Mouse (Mus musculus) forebrain, embryonic 11.5 days (tissue): Measurements from ENCODE around the gene Slc25a22. TPM values are rescaled to one million over a fixed set of nuclear protein-coding genes. Genes with fewer than 3 reads are reported as not detected.

ENCODE experiments used
- ATAC-seq: fragments of 200-750 bp; cut with Nextera tagmentation; replicated peaks from 2 replicates; pipeline ENCODE4 v1.8.0; 2017; ENCODE audit warnings: moderate TSS enrichment; ENCODE audit not compliant: low FRiP score
- DNase-seq: peaks from one replicate; pipeline ENCODE4 v3.0.0-alpha.2; 2017; ENCODE audit warnings: low spot score
- H3K27ac ChIP-seq: fragments of 300-500 bp; sonication (generic); 2 replicates; pipeline ENCODE4 v1.5.1; 2014; ENCODE audit warnings: low read depth, low read length
- H3K27me3 ChIP-seq: fragments of 300-500 bp; sonication (generic); 2 replicates; pipeline ENCODE4 v1.6.1; 2014; ENCODE audit warnings: mild to moderate bottlenecking, low read length, mixed read lengths; ENCODE audit not compliant: control insufficient read depth, insufficient read depth
- H3K36me3 ChIP-seq: fragments of 300-500 bp; sonication (generic); 2 replicates; pipeline ENCODE4 v1.6.1; 2014; ENCODE audit warnings: mild to moderate bottlenecking, low read length, moderate library complexity, mixed read lengths; ENCODE audit not compliant: control insufficient read depth, insufficient read depth
- H3K4me1 ChIP-seq: fragments of 300-500 bp; sonication (generic); replicated peaks from 2 replicates; pipeline ENCODE4 v1.6.1; 2014; ENCODE audit warnings: low read length, mixed read lengths; ENCODE audit not compliant: control insufficient read depth, insufficient read depth
- H3K4me2 ChIP-seq: fragments of 300-500 bp; sonication (generic); 2 replicates; pipeline ENCODE4 v1.6.1; 2014; ENCODE audit warnings: low read depth, mild to moderate bottlenecking, low read length, moderate library complexity, mixed read lengths; ENCODE audit not compliant: severe bottlenecking
- H3K4me3 ChIP-seq: fragments of 300-500 bp; sonication (generic); 2 replicates; pipeline ENCODE4 v1.5.1; 2014; ENCODE audit warnings: low read depth, low read length
- H3K9ac ChIP-seq: fragments of 300-500 bp; sonication (generic); 2 replicates; pipeline ENCODE4 v1.6.1; 2014; ENCODE audit warnings: low read length
- H3K9me3 ChIP-seq: fragments of 300-500 bp; sonication (generic); 2 replicates; pipeline ENCODE4 v1.6.1; 2016; ENCODE audit warnings: low read length, mixed read lengths; ENCODE audit not compliant: control insufficient read depth
- WGBS: fragments of 180-500 bp; shearing (Covaris S2); extraction: QIAGEN DNeasy Blood & Tissue Kit; methylation state at CpG from one replicate; pipeline ENCODE4 v1.1.7; 2014; 5-methylcytosine and 5-hydroxymethylcytosine counted together
- polyA plus RNA-seq: library from polyadenylated mRNA; unstranded; fragments of >200 nt; fragmentation: Nextera tagmentation; extraction: Ambion mirVana; gene quantifications from 2 replicates; pipeline ENCODE4 v1.2.1, GENCODE M21; 2014

Gene Slc25a22
- polyA plus RNA-seq, 1 experiment from 2014 or later = 46.0 TPM

GRCm38 (mm10) chr7:141392552-141393222, 45.0 kb downstream of the Slc25a22 start:
- peaks cover 5% of the 10 kb centered on the region; the same call in 1 of the 2 replicates for H3K4me1 ChIP-seq
- 17% methylated on average over 9 of the region's 9 CpGs for WGBS

DNA sequence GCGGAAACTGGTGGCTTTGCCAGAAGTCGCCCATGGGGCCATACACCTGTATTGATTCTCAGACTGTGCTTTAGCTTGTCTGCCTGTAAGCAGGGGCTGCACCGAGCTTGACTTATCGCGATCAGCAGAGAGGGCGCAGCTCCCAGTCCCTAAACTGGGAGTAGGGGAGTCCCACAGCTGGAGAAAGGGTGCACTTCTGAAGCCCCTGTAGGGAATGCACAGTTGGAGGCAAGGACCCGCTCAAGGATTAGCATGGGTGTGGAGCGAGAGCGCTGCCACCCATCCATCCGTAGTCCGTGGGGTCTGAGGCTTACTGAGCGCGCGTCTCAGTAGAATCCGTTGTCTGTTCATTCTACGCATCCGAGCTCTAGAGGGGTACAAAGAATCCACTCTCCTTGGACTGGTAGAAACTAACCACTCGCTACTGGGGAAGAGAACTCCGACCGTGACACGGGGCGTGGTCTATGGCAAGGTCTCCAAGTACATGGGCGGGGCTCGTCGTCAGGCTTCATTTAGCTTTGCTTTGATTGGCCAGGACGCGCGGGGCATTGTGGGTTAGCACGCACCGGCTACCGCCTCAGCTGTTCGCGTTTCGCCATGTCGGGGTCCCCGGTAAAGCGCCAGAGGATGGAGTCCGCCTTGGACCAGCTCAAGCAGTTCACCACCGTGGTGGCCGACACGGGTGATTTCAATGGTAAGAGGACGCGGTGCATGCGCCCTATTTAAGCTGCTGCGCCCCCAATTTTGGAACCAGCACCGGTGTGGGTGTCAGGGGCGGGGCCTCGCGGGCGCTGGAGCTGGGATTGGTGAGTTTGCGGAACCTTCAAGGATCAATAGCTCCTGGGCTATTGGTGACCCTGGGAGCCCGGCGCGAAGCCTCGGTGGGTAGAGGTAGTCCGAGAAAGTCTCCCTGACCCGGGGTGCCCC, 45.8 kb downstream of the Slc25a22 start, which contains the start of gene Taldo1:
Gene Taldo1, plus strand, starts transcription at position 575 of the 927 bp plus-strand sequence.
- H3K27me3 ChIP-seq = no peaks in the 10 kb centered on the region
- H3K9ac ChIP-seq = peak within 1 kb of the TSS; percentile 74
- DNase-seq = peak; percentile 98
- H3K4me2 ChIP-seq = peak within 1 kb of the TSS; percentile 95
- no peaks in the 10 kb centered on the region for H3K9me3 ChIP-seq
- H3K4me3 ChIP-seq = peak within 1 kb of the TSS; percentile 59
- H3K4me1 ChIP-seq = peaks cover 5% of the 10 kb centered on the region; the same call in 1 of the 2 replicates
- ATAC-seq = peak; percentile 93
- WGBS = under 1% methylated on average over 57 of the region's 57 CpGs
- peak within 1 kb of the TSS; percentile 51 for H3K27ac ChIP-seq
- no peaks in the 10 kb centered on the region for H3K36me3 ChIP-seq

More at GRCm38 (mm10) chr7:141392552-141393222, 45.0 kb downstream of the Slc25a22 start:
- H3K4me3 ChIP-seq = peak overlapping the region; percentile 59
- DNase-seq (no peak), ATAC-seq (peak; percentile 6; the same call in 1 of the 2 replicates)
- H3K4me2 ChIP-seq = peak overlapping the region; percentile 95
- no peaks in the 10 kb centered on the region for H3K9me3 ChIP-seq
- H3K36me3 ChIP-seq = no peaks in the 10 kb centered on the region
- peak overlapping the region; percentile 74 for H3K9ac ChIP-seq
- H3K27ac ChIP-seq = peak overlapping the region; percentile 19
- H3K27me3 ChIP-seq = no peaks in the 10 kb centered on the region

DNA sequence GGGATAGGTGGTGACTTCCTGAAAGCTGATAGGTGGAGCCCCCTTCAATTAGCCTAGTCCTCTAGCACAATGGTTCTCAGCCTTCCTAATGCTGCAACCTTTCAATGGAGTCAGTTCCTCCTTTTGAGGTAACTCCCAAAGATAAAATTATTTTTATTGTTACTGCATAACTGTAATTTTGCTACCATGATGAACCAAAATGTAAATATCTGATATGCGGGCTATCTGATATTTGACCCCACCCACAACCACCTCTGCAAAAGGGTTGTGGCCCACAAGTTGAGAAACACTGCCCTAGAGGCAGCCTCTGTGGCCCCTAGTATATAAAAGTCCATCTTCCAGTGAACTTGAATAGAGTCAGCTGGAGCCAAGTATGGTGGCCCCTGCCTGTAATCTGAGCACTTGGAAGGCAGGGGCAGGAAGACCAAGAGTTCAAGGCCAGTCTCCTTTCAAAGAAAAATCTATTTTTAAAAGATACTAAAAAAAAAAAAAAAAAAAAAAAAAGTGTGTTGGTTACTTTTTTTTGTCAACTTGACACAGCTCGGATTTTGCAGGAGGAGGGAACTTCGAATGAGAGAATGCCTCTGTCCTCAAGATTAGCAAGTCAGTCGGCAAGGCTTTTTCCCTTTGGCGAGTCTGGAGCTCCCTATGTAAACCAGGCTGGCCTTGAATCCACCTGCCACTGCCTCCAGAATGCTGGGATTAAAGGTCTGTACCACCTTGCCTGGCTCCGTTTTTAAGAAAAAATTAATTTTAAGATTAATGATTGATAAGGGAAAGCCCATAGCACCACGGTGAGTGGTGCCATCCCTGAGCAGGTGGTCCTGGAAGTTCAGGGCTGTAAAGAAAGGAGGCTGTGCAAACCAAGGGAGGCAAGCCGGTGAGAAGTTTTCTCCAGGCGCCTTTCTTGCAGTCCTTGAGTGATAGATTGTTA, 47.1 kb downstream of the Slc25a22 start:
- 61% methylated on average over 9 of the region's 9 CpGs for WGBS
- H3K4me3 ChIP-seq = no peak overlapping the region
- no peaks in the 10 kb centered on the region for H3K27me3 ChIP-seq
- peaks cover 5% of the 10 kb centered on the region; the same call in 1 of the 2 replicates for H3K4me1 ChIP-seq
- H3K9me3 ChIP-seq = no peaks in the 10 kb centered on the region
- no peak overlapping the region for H3K9ac ChIP-seq
- no peaks in the 10 kb centered on the region for H3K36me3 ChIP-seq
- no peak for DNase-seq
- ATAC-seq = no peak
- no peak overlapping the region for H3K27ac ChIP-seq
- H3K4me2 ChIP-seq = no peak overlapping the region

- Histone ChIP-seq H3K4me3 (no peak overlapping the region), H3K9me3 (no peaks in the 10 kb centered on the region), H3K4me2 (no peak overlapping the region), H3K27me3 (no peaks in the 10 kb centered on the region), H3K36me3 (no peaks in the 10 kb centered on the region), H3K9ac (no peak overlapping the region), H3K4me1 (peaks cover 5% of the 10 kb centered on the region; the same call in 1 of the 2 replicates), H3K27ac (no peak overlapping the region)
- no peak for ATAC-seq
- 66% methylated on average over 3 of the region's 3 CpGs for WGBS
- DNase-seq = no peak
Observed at GRCm38 (mm10) chr7:141388487-141389109, 49.1 kb downstream of the Slc25a22 start.

DNA sequence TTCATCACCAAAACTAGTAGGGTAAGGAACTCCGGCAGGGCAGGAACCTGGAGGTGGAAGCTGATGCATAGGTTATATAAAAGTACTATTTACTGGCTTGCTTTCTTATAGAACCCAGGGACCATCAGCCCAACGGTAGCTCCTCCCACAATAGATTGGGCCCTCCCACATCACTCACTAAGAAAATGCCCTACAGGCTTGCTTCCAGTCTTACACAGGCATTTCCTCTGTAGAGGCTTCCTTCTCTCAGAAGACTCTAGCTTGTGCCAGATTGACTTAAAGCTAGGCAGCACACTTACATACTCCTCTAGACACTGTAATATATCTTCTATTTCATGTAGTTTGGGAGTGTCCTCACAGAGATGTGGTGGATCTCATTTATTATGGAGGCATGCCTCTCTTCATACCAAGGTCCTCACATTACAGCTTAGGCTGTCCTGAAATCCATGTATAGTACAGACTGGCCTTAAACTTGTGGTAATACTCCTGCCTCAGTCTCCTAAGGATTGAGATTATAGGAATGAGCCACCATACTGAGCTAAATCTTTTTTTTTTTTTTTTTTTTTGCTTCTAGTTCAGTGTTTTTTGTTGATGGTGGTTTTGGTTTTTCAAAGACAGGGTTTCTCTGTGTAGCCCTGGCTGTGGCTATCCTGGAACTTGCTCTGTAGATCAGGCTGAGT, 49.7 kb downstream of the Slc25a22 start:
- DNase-seq (no peak), ATAC-seq (no peak)
- no peak overlapping the region for H3K9ac ChIP-seq
- H3K27ac ChIP-seq = no peak overlapping the region
- H3K4me3 ChIP-seq = no peak overlapping the region
- H3K4me1 ChIP-seq = peaks cover 5% of the 10 kb centered on the region; the same call in 1 of the 2 replicates
- no peaks in the 10 kb centered on the region for H3K36me3 ChIP-seq
- H3K4me2 ChIP-seq = no peak overlapping the region
- WGBS = 59% methylated on average over 2 of the region's 2 CpGs
- no peaks in the 10 kb centered on the region for H3K27me3 ChIP-seq
- H3K9me3 ChIP-seq = no peaks in the 10 kb centered on the region

- no peak overlapping the region for H3K4me3 ChIP-seq
- no peak for DNase-seq
- H3K27me3 ChIP-seq = no peaks in the 10 kb centered on the region
- no peak for ATAC-seq
- no peaks in the 10 kb centered on the region for H3K36me3 ChIP-seq
- no peak overlapping the region for H3K27ac ChIP-seq
- no peaks in the 10 kb centered on the region for H3K4me1 ChIP-seq
- WGBS = 76% methylated on average over 4 of the region's 4 CpGs
- H3K9me3 ChIP-seq = no peaks in the 10 kb centered on the region
- no peak overlapping the region for H3K4me2 ChIP-seq
- no peak overlapping the region for H3K9ac ChIP-seq
Observed at GRCm38 (mm10) chr7:141381068-141381835, 56.4 kb downstream of the Slc25a22 start.
